Mouse (Mus musculus) lung, postnatal 36 days (tissue): ENCODE measurements around the gene Tmem30b.
A peak's percentile ranks its signal among the peaks of the same experiment; 100 is the strongest.
"Not testable (repeated sequence)": the region's sequence is repeated elsewhere in the genome, so short reads cannot be mapped to it uniquely, and the experiment has no call there.

Experiments
- DNase-seq: peaks from one replicate; pipeline ENCODE4 v3.0.0; 2022; ENCODE audit warnings: mixed read lengths

The Tmem30b gene

GRCm38 (mm10) chr12:73554155-73554554, 8.0 kb upstream of the Tmem30b start:
- peak; percentile 80 for DNase-seq

- no peak for DNase-seq
Observed at GRCm38 (mm10) chr12:73548259-73548658, 2.1 kb upstream of the Tmem30b start.

- peak; percentile 42 for DNase-seq
Observed at GRCm38 (mm10) chr12:73547646-73548045, 1.5 kb upstream of the Tmem30b start.

GRCm38 (mm10) chr12:73545672-73546085, 513 bp downstream of the Tmem30b start:
- DNase-seq, result peak; percentile 55

GRCm38 (mm10) chr12:73544736-73545671, 1.2 kb downstream of the Tmem30b start:
- DNase-seq, result no peak

GRCm38 (mm10) chr12:73543191-73543590, 3.0 kb downstream of the Tmem30b start:
- DNase-seq, result no peak

- no peak for DNase-seq
Observed at GRCm38 (mm10) chr12:73540402-73540801, 5.8 kb downstream of the Tmem30b start.

- DNase-seq, result no peak
Observed at GRCm38 (mm10) chr12:73539151-73539550, 7.0 kb downstream of the Tmem30b start.

GRCm38 (mm10) chr12:73538139-73538508, 8.1 kb downstream of the Tmem30b start:
- not testable (repeated sequence) for DNase-seq

- peak; percentile 84 for DNase-seq
Observed at GRCm38 (mm10) chr12:73537499-73538138, 8.6 kb downstream of the Tmem30b start.

GRCm38 (mm10) chr12:73534591-73534990, 11.6 kb downstream of the Tmem30b start:
- DNase-seq, result peak; percentile 88

- DNase-seq, result no peak
Observed at GRCm38 (mm10) chr12:73531889-73532479, 14.2 kb downstream of the Tmem30b start.

- DNase-seq, result peak; percentile 49
Observed at GRCm38 (mm10) chr12:73529590-73529989, 16.6 kb downstream of the Tmem30b start.

GRCm38 (mm10) chr12:73529131-73529530, 17.1 kb downstream of the Tmem30b start:
- no peak for DNase-seq

GRCm38 (mm10) chr12:73528142-73528541, 18.1 kb downstream of the Tmem30b start:
- not testable (repeated sequence) for DNase-seq

- no peak for DNase-seq
Observed at GRCm38 (mm10) chr12:73525254-73525885, 20.8 kb downstream of the Tmem30b start.

- no peak for DNase-seq
Observed at GRCm38 (mm10) chr12:73523066-73523465, 23.1 kb downstream of the Tmem30b start.

- DNase-seq, result no peak
Observed at GRCm38 (mm10) chr12:73521944-73522343, 24.2 kb downstream of the Tmem30b start.

- no peak for DNase-seq
Observed at GRCm38 (mm10) chr12:73521238-73521841, 24.9 kb downstream of the Tmem30b start.

- DNase-seq, result no peak
Observed at GRCm38 (mm10) chr12:73517768-73518167, 28.4 kb downstream of the Tmem30b start.

GRCm38 (mm10) chr12:73517022-73517709, 29.0 kb downstream of the Tmem30b start:
- DNase-seq, result peak; percentile 86

- no peak for DNase-seq
Observed at GRCm38 (mm10) chr12:73516516-73516915, 29.7 kb downstream of the Tmem30b start.
